Mouse (Mus musculus): ENCODE measurements around the gene Rpl11.
A peak's percentile ranks its signal among the peaks of the same experiment; 100 is the strongest.
"Not testable (repeated sequence)": the region's sequence is repeated elsewhere in the genome, so short reads cannot be mapped to it uniquely, and the experiment has no call there.

The Rpl11 gene

GRCm38 (mm10) chr4:136053247-136053596, at the start of gene Rpl11:
Gene Rpl11 (minus strand): TSS chr4:136053428.
- DNase-seq (ENCODE audit: low spot score in 2 of 2), result peak; percentile 93 to 94

- DNase-seq (ENCODE audit: low spot score in 2 of 2), result not testable (repeated sequence)
Measured at GRCm38 (mm10) chr4:136101753-136102152, 48.5 kb upstream of the Rpl11 start.

GRCm38 (mm10) chr4:136100396-136101070, 47.3 kb upstream of the Rpl11 start:
- DNase-seq (ENCODE audit: low spot score in 2 of 2), result no peak

- DNase-seq (ENCODE audit: low spot score in 2 of 2), result no peak
Measured at GRCm38 (mm10) chr4:136098446-136098845, 45.2 kb upstream of the Rpl11 start.

GRCm38 (mm10) chr4:136096446-136097113, 43.4 kb upstream of the Rpl11 start:
- DNase-seq (ENCODE audit: low spot score in 2 of 2), result no peak

- DNase-seq (ENCODE audit: low spot score in 2 of 2), result no peak
Measured at GRCm38 (mm10) chr4:136095490-136096105, 42.4 kb upstream of the Rpl11 start.

- DNase-seq (ENCODE audit: low spot score in 2 of 2), result peak; percentile 34 to 59
Measured at GRCm38 (mm10) chr4:136094519-136095219, 41.4 kb upstream of the Rpl11 start.

GRCm38 (mm10) chr4:136092498-136092897, 39.3 kb upstream of the Rpl11 start:
- DNase-seq (ENCODE audit: low spot score in 2 of 2), result no peak

- no peak for DNase-seq (ENCODE audit: low spot score in 2 of 2)
Measured at GRCm38 (mm10) chr4:136091346-136091745, 38.1 kb upstream of the Rpl11 start.

- DNase-seq (ENCODE audit: low spot score in 2 of 2), result no peak
Measured at GRCm38 (mm10) chr4:136089748-136090583, 36.7 kb upstream of the Rpl11 start.

GRCm38 (mm10) chr4:136088971-136089747, 35.9 kb upstream of the Rpl11 start:
- DNase-seq (ENCODE audit: low spot score in 2 of 2), result no peak

GRCm38 (mm10) chr4:136088364-136088763, 35.1 kb upstream of the Rpl11 start:
- DNase-seq (ENCODE audit: low spot score in 2 of 2), result no peak

- no peak for DNase-seq (ENCODE audit: low spot score in 2 of 2)
Measured at GRCm38 (mm10) chr4:136087261-136087660, 34.0 kb upstream of the Rpl11 start.

- DNase-seq (ENCODE audit: low spot score in 2 of 2), result no peak
Measured at GRCm38 (mm10) chr4:136084840-136085239, 31.6 kb upstream of the Rpl11 start.

GRCm38 (mm10) chr4:136083269-136084105, 30.3 kb upstream of the Rpl11 start:
- DNase-seq (ENCODE audit: low spot score in 2 of 2), result no peak

- peak; percentile 44 to 48 for DNase-seq (ENCODE audit: low spot score in 2 of 2)
Measured at GRCm38 (mm10) chr4:136081729-136082128, 28.5 kb upstream of the Rpl11 start.

GRCm38 (mm10) chr4:136078649-136079048, 25.4 kb upstream of the Rpl11 start:
- DNase-seq (ENCODE audit: low spot score in 2 of 2), result no peak

GRCm38 (mm10) chr4:136076776-136077538, 23.7 kb upstream of the Rpl11 start:
- DNase-seq (ENCODE audit: low spot score in 2 of 2), result no peak

- peak; percentile 74 to 78 for DNase-seq (ENCODE audit: low spot score in 2 of 2)
Measured at GRCm38 (mm10) chr4:136071178-136071714, 18.0 kb upstream of the Rpl11 start.

Data from right cerebral cortex, adult 2 months (tissue).